Mouse (Mus musculus): ENCODE data around the gene Gal3st2b.
"Not testable (repeated sequence)": the region's sequence is repeated elsewhere in the genome, so short reads cannot be mapped to it uniquely, and the experiment has no call there.

The Gal3st2b gene

GRCm38 (mm10) chr1:93986167-93986566, 68.1 kb downstream of the Gal3st2b start:
- DNase-seq = no peak

- no peak for DNase-seq
These were observed 70.7 kb downstream of the Gal3st2b start for GRCm38 (mm10) chr1:93988786-93989185.

- not testable (repeated sequence) for DNase-seq
These were observed 72.1 kb downstream of the Gal3st2b start, which contains the start of gene Gal3st2c for GRCm38 (mm10) chr1:93990209-93990608. Gal3st2c (plus strand) TSS chr1:93990509.

- DNase-seq = not testable (repeated sequence)
These were observed 73.0 kb downstream of the Gal3st2b start for GRCm38 (mm10) chr1:93991068-93991467.

GRCm38 (mm10) chr1:93991491-93991890, 73.4 kb downstream of the Gal3st2b start:
- not testable (repeated sequence) for DNase-seq
